Mouse (Mus musculus): Measurements from ENCODE around the gene Ifnb1. TPM values are rescaled to one million over a fixed set of nuclear protein-coding genes. Genes with fewer than 3 reads are reported as not detected.

The Ifnb1 gene
- total and polyA plus RNA-seq, 2 experiments from 2014 or later, result not detected

- no peak overlapping the region for H3K4me2 ChIP-seq (ENCODE audit: low read depth, low read length, poor library complexity, severe bottlenecking)
- H3K9me3 ChIP-seq (ENCODE audit: low read length), result no peaks in the 10 kb centered on the region
- ATAC-seq (ENCODE audit: low FRiP score) (peak; percentile 77; the same call in 1 of the 2 replicates), DNase-seq (ENCODE audit: low spot score) (peak; percentile 88)
- no peak overlapping the region for H3K27ac ChIP-seq (ENCODE audit: low read depth, low read length)
- 23% methylated on average over 2 of the region's 2 CpGs for WGBS
- TF ChIP-seq CTCF (IDR thresholded peaks at IDR 0.05), result peak; percentile 98
- no peaks in the 10 kb centered on the region for H3K27me3 ChIP-seq (ENCODE audit: insufficient read depth, low read length)
- H3K4me3 ChIP-seq (ENCODE audit: low read depth, low read length), result no peak overlapping the region
- H3K9ac ChIP-seq (replicated peaks; ENCODE audit: low read length, poor library complexity, severe bottlenecking), result no peak overlapping the region
- H3K36me3 ChIP-seq (ENCODE audit: insufficient read depth, low read length), result no peaks in the 10 kb centered on the region
- H3K4me1 ChIP-seq (ENCODE audit: insufficient read depth, low read length), result no peaks in the 10 kb centered on the region
These were observed 21.2 kb upstream of the Ifnb1 start for GRCm38 (mm10) chr4:88543649-88544234.

- no peak for TF ChIP-seq CTCF (IDR thresholded peaks at IDR 0.05)
- no peak for ATAC-seq (ENCODE audit: low FRiP score)
- H3K27ac ChIP-seq (ENCODE audit: low read depth, low read length), result no peak overlapping the region
- H3K27me3 ChIP-seq (ENCODE audit: insufficient read depth, low read length), result no peaks in the 10 kb centered on the region
- no peak overlapping the region for H3K4me3 ChIP-seq (ENCODE audit: low read depth, low read length)
- H3K36me3 ChIP-seq (ENCODE audit: insufficient read depth, low read length), result no peaks in the 10 kb centered on the region
- no peaks in the 10 kb centered on the region for H3K4me1 ChIP-seq (ENCODE audit: insufficient read depth, low read length)
- peak; percentile 4 for DNase-seq (ENCODE audit: low spot score)
- no peak overlapping the region for H3K9ac ChIP-seq (replicated peaks; ENCODE audit: low read length, poor library complexity, severe bottlenecking)
- 75% methylated on average over 12 of the region's 12 CpGs for WGBS
- H3K9me3 ChIP-seq (ENCODE audit: low read length), result no peaks in the 10 kb centered on the region
- no peak overlapping the region for H3K4me2 ChIP-seq (ENCODE audit: low read depth, low read length, poor library complexity, severe bottlenecking)
These were observed 14.8 kb upstream of the Ifnb1 start for GRCm38 (mm10) chr4:88537328-88537727.

DNA sequence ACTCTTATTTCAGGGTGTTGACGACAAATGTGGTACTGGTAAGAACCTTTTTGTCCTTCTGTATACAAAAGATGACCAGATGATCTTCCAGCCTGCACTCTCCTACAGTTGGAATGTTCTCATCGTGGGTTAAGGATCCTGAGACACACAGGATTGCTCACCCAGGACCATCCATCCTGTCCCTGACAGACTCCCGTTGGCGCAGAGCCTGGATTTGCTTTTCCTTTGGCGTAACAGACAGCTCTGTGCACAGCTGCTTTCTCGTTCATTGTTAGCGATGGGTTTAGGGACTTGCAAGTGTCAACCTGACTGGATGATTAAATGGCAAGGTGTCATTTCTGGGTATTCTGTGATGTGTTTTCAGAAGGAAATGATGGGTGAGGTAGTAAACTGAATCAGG, 14.1 kb upstream of the Ifnb1 start:
- Histone ChIP-seq H3K27ac (ENCODE audit: low read depth, low read length) (no peak overlapping the region), H3K9ac (replicated peaks; ENCODE audit: low read length, poor library complexity, severe bottlenecking) (no peak overlapping the region), H3K9me3 (ENCODE audit: low read length) (no peaks in the 10 kb centered on the region), H3K4me1 (ENCODE audit: insufficient read depth, low read length) (no peaks in the 10 kb centered on the region), H3K27me3 (ENCODE audit: insufficient read depth, low read length) (no peaks in the 10 kb centered on the region), H3K4me2 (ENCODE audit: low read depth, low read length, poor library complexity, severe bottlenecking) (no peak overlapping the region), H3K36me3 (ENCODE audit: insufficient read depth, low read length) (no peaks in the 10 kb centered on the region), H3K4me3 (ENCODE audit: low read depth, low read length) (no peak overlapping the region)
- no peak for ATAC-seq (ENCODE audit: low FRiP score)
- TF ChIP-seq CTCF (IDR thresholded peaks at IDR 0.05), result no peak
- WGBS, result 75% methylated on average over 7 of the region's 7 CpGs
- DNase-seq (ENCODE audit: low spot score), result peak; percentile 31

DNA sequence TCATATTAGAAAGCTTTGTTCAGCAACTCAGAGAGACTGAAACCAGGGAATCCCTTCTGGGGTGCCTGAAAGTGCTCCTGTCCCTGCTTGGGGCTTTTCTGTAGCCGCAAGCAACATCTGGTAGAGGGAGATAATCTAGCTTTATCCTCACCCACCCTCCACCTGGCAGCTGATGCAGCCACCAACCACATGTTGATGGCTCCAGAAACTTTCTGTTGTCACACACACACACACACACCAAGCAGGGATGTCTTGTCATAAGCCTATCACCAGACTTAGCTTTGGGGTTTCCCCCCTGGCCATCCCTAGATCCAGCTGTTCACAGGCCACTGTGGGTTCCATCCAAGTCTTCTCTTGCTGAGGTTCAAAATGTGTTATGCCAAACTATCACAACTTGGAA, 13.2 kb upstream of the Ifnb1 start:
- no peaks in the 10 kb centered on the region for H3K4me1 ChIP-seq (ENCODE audit: insufficient read depth, low read length)
- DNase-seq (ENCODE audit: low spot score) (no peak), ATAC-seq (ENCODE audit: low FRiP score) (no peak)
- no peaks in the 10 kb centered on the region for H3K27me3 ChIP-seq (ENCODE audit: insufficient read depth, low read length)
- no peak overlapping the region for H3K27ac ChIP-seq (ENCODE audit: low read depth, low read length)
- no peaks in the 10 kb centered on the region for H3K36me3 ChIP-seq (ENCODE audit: insufficient read depth, low read length)
- no peak overlapping the region for H3K4me3 ChIP-seq (ENCODE audit: low read depth, low read length)
- WGBS, result 63% methylated on average over 1 of the region's 1 CpGs
- no peak overlapping the region for H3K4me2 ChIP-seq (ENCODE audit: low read depth, low read length, poor library complexity, severe bottlenecking)
- TF ChIP-seq CTCF (IDR thresholded peaks at IDR 0.05), result no peak
- no peak overlapping the region for H3K9ac ChIP-seq (replicated peaks; ENCODE audit: low read length, poor library complexity, severe bottlenecking)
- H3K9me3 ChIP-seq (ENCODE audit: low read length), result no peaks in the 10 kb centered on the region

DNA sequence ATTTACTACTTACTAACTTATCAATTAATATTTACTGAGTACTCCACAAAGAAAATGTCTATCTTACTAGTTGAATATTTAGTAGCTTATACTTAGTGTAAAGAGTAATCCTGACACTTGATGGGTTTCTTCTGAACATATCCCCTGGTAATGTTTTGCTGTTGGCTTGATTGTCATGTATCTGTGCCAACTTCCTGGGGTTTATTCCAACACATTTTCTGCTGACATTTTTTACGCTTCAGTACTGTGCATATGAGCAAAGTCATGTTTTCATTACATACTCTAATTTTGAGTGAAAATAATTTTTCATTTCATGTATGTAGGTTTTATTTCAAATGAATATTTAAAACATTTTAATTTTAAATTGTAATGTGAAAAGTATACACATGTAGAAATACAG, 12.3 kb upstream of the Ifnb1 start:
- no peak for ATAC-seq (ENCODE audit: low FRiP score)
- no peaks in the 10 kb centered on the region for H3K4me1 ChIP-seq (ENCODE audit: insufficient read depth, low read length)

GRCm38 (mm10) chr4:88533499-88533898, 10.9 kb upstream of the Ifnb1 start:
- Histone ChIP-seq H3K36me3 (ENCODE audit: insufficient read depth, low read length) (no peaks in the 10 kb centered on the region), H3K4me1 (ENCODE audit: insufficient read depth, low read length) (no peaks in the 10 kb centered on the region), H3K9me3 (ENCODE audit: low read length) (no peaks in the 10 kb centered on the region), H3K27me3 (ENCODE audit: insufficient read depth, low read length) (no peaks in the 10 kb centered on the region), H3K4me2 (ENCODE audit: low read depth, low read length, poor library complexity, severe bottlenecking) (no peak overlapping the region), H3K4me3 (ENCODE audit: low read depth, low read length) (no peak overlapping the region), H3K27ac (ENCODE audit: low read depth, low read length) (no peak overlapping the region), H3K9ac (replicated peaks; ENCODE audit: low read length, poor library complexity, severe bottlenecking) (no peak overlapping the region)
- TF ChIP-seq CTCF (IDR thresholded peaks at IDR 0.05), result no peak
- ATAC-seq (ENCODE audit: low FRiP score), result no peak
- 95% methylated on average over 2 of the region's 2 CpGs for WGBS
- no peak for DNase-seq (ENCODE audit: low spot score)

More for the DNA sequence above, 12.3 kb upstream of the Ifnb1 start:
- no peak for TF ChIP-seq CTCF (IDR thresholded peaks at IDR 0.05)
- no peaks in the 10 kb centered on the region for H3K27me3 ChIP-seq (ENCODE audit: insufficient read depth, low read length)
- 84% methylated on average over 1 of the region's 1 CpGs for WGBS
- no peak overlapping the region for H3K4me3 ChIP-seq (ENCODE audit: low read depth, low read length)
- H3K9ac ChIP-seq (replicated peaks; ENCODE audit: low read length, poor library complexity, severe bottlenecking), result no peak overlapping the region
- no peaks in the 10 kb centered on the region for H3K36me3 ChIP-seq (ENCODE audit: insufficient read depth, low read length)
- H3K4me2 ChIP-seq (ENCODE audit: low read depth, low read length, poor library complexity, severe bottlenecking), result no peak overlapping the region
- H3K27ac ChIP-seq (ENCODE audit: low read depth, low read length), result no peak overlapping the region
- peak; percentile 38 for DNase-seq (ENCODE audit: low spot score)
- H3K9me3 ChIP-seq (ENCODE audit: low read length), result no peaks in the 10 kb centered on the region

All from midbrain, postnatal 0 days (tissue).